13 mouse cellular contexts compared by ENCODE assay signal in the genomic region with DNA sequence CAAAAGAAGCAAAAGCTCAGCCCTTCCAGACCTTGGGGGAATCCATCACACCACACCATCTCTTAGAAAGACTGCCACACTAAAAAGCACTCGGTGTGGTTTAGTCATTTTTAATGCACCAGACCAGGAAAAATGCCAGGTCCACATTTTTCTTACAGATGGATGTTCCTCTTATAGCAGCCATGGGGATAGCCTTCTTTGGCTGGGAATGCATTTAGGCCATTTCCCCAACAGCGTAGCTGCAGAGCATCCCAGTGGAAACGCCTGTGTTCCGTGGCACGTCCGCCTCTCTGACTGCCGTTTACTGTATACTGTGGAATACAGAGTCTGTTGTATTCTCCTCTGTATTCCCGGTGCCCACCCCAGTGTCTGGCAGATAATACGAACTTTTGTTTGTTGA. TPM values are rescaled to one million over a fixed set of nuclear protein-coding genes. Genes with fewer than 3 reads are reported as not detected.
A peak's percentile ranks its signal among the peaks of the same experiment; 100 is the strongest.
DNase-seq lines count a peak whose midpoint lies in the region; ATAC-seq and TF ChIP-seq lines count a peak whose summit lies in the region.
"Had no signal": no experiment of that assay in that cellular context is flagged by ENCODE, and none has a peak within 500 bp of the region (broad histone marks: within the 10 kb centered on the region; RNA-seq: fewer than 3 reads in every experiment).

No protein-coding gene starts in this region.

- H3K4me3 ChIP-seq in embryonic facial prominence, embryonic 14.5 days (ENCODE audit: low read depth, low read length), result no peak overlapping the region
- no peak overlapping the region for H3K4me3 ChIP-seq in embryonic facial prominence, embryonic 10.5 days
- no peak overlapping the region for H3K4me3 ChIP-seq in limb, embryonic 14.5 days (replicated peaks; ENCODE audit: low read length)
- H3K4me3 ChIP-seq in limb, embryonic 10.5 days, result no peak overlapping the region
- H3K4me3 ChIP-seq: embryonic facial prominence, embryonic 12.5 days; forebrain, embryonic 10.5 days had no signal

- no peak overlapping the region for H3K27ac ChIP-seq in embryonic facial prominence, embryonic 14.5 days (replicated peaks; ENCODE audit: low read depth, low read length)
- no peak overlapping the region for H3K27ac ChIP-seq in embryonic facial prominence, embryonic 10.5 days (replicated peaks)
- H3K27ac ChIP-seq in limb, embryonic 14.5 days (replicated peaks; ENCODE audit: low read depth, low read length), result peak overlapping the region; percentile 9; the same call in 1 of the 2 replicates
- no peak overlapping the region for H3K27ac ChIP-seq in limb, embryonic 10.5 days
- H3K27ac ChIP-seq: embryonic facial prominence, embryonic 12.5 days; forebrain, embryonic 10.5 days had no signal

- ATAC-seq in embryonic facial prominence, embryonic 14.5 days (ENCODE audit: low read depth), result no peak
- ATAC-seq in limb, embryonic 14.5 days (ENCODE audit: low FRiP score, low read depth), result no peak
- ATAC-seq: midbrain, embryonic 16.5 days had no signal

- no peak overlapping the region for H3K4me2 ChIP-seq in embryonic facial prominence, embryonic 14.5 days (ENCODE audit: low read depth, low read length)
- no peak overlapping the region for H3K4me2 ChIP-seq in limb, embryonic 14.5 days (replicated peaks; ENCODE audit: low read depth, low read length, severe bottlenecking)
- H3K4me2 ChIP-seq: embryonic facial prominence, embryonic 12.5 days had no signal

- DNase-seq in embryonic facial prominence, embryonic 14.5 days (ENCODE audit: low spot score), result peak; percentile 24
- DNase-seq in embryonic facial prominence, embryonic 10.5 days (ENCODE audit: low spot score), result no peak
- DNase-seq in limb, embryonic 14.5 days (ENCODE audit: low spot score), result peak; percentile 40
- DNase-seq in limb, embryonic 10.5 days (ENCODE audit: low spot score), result no peak
- DNase-seq in brain, adult 2 months (ENCODE audit: low read depth, low spot score), result peak; percentile 76
- peak; percentile 48 to 52 for DNase-seq in right cerebral cortex, postnatal 10 days (ENCODE audit: low spot score in 2 of 2)
- DNase-seq in MN1 (ENCODE audit: low spot score), result no peak
- DNase-seq: heart, postnatal 36 days; thymus, postnatal 4 days had no signal

- H3K4me1 ChIP-seq in embryonic facial prominence, embryonic 14.5 days (ENCODE audit: control insufficient read depth, insufficient read depth, low read length), result peaks cover 4% of the 10 kb centered on the region; the same call in 1 of the 2 replicates
- H3K4me1 ChIP-seq in embryonic facial prominence, embryonic 10.5 days, result peaks cover 15% of the 10 kb centered on the region
- H3K4me1 ChIP-seq in limb, embryonic 14.5 days (ENCODE audit: control insufficient read depth, insufficient read depth, low read length), result no peaks in the 10 kb centered on the region
- H3K4me1 ChIP-seq in limb, embryonic 10.5 days, result peaks cover 9% of the 10 kb centered on the region
- H3K4me1 ChIP-seq: embryonic facial prominence, embryonic 12.5 days had no signal

- no peak for TF ChIP-seq POLR2A in limb, embryonic 14.5 days (IDR thresholded peaks at IDR 0.05; ENCODE audit: borderline replicate concordance, extremely low read depth, insufficient read depth, insufficient read length)

- H3K9me3 ChIP-seq in embryonic facial prominence, embryonic 14.5 days (ENCODE audit: control insufficient read depth, low read length), result no peaks in the 10 kb centered on the region
- H3K9me3 ChIP-seq in embryonic facial prominence, embryonic 10.5 days, result no peaks in the 10 kb centered on the region
- H3K9me3 ChIP-seq in limb, embryonic 14.5 days (ENCODE audit: control insufficient read depth, low read length), result no peaks in the 10 kb centered on the region
- no peaks in the 10 kb centered on the region for H3K9me3 ChIP-seq in limb, embryonic 10.5 days (replicated peaks)
- H3K9me3 ChIP-seq: embryonic facial prominence, embryonic 12.5 days; forebrain, embryonic 10.5 days; G1E had no signal

- no peaks in the 10 kb centered on the region for H3K36me3 ChIP-seq in embryonic facial prominence, embryonic 14.5 days (ENCODE audit: control insufficient read depth, insufficient read depth, low read length)
- no peaks in the 10 kb centered on the region for H3K36me3 ChIP-seq in embryonic facial prominence, embryonic 10.5 days (replicated peaks)
- no peaks in the 10 kb centered on the region for H3K36me3 ChIP-seq in limb, embryonic 14.5 days (ENCODE audit: control insufficient read depth, insufficient read depth, low read length)
- no peaks in the 10 kb centered on the region for H3K36me3 ChIP-seq in limb, embryonic 10.5 days
- H3K36me3 ChIP-seq: embryonic facial prominence, embryonic 12.5 days; forebrain, embryonic 10.5 days; G1E had no signal

- H3K9ac ChIP-seq in embryonic facial prominence, embryonic 14.5 days (ENCODE audit: low read depth, low read length), result no peak overlapping the region
- no peak overlapping the region for H3K9ac ChIP-seq in limb, embryonic 14.5 days (ENCODE audit: low read depth, low read length, severe bottlenecking)
- H3K9ac ChIP-seq: embryonic facial prominence, embryonic 12.5 days had no signal

- 72% methylated on average over 9 of the region's 9 CpGs for WGBS in embryonic facial prominence, embryonic 14.5 days
- WGBS in embryonic facial prominence, embryonic 10.5 days, result 87% methylated on average over 9 of the region's 9 CpGs
- WGBS in limb, embryonic 14.5 days, result 82% methylated on average over 9 of the region's 9 CpGs
- WGBS in limb, embryonic 10.5 days, result 95% methylated on average over 9 of the region's 9 CpGs

- no peaks in the 10 kb centered on the region for H3K27me3 ChIP-seq in embryonic facial prominence, embryonic 14.5 days (replicated peaks; ENCODE audit: control insufficient read depth, insufficient read depth, low read length)
- H3K27me3 ChIP-seq in embryonic facial prominence, embryonic 10.5 days (replicated peaks; ENCODE audit: low read depth, poor library complexity, severe bottlenecking), result no peaks in the 10 kb centered on the region
- H3K27me3 ChIP-seq in limb, embryonic 14.5 days (ENCODE audit: control insufficient read depth, insufficient read depth, low read length), result no peaks in the 10 kb centered on the region
- no peaks in the 10 kb centered on the region for H3K27me3 ChIP-seq in limb, embryonic 10.5 days (ENCODE audit: low read depth, poor library complexity, severe bottlenecking)
- H3K27me3 ChIP-seq: embryonic facial prominence, embryonic 12.5 days had no signal

RNA-seq across cellular contexts. Expression of a gene that starts 15.3 kb away (rescaled TPM):
- polyA plus RNA-seq in embryonic facial prominence, embryonic 14.5 days (2014; fragmentation: Nextera tagmentation; extraction: Ambion mirVana), result 41.5 and 45.6 TPM in 2 replicates
- 76.3 and 78.3 TPM in 2 replicates for polyA plus RNA-seq in embryonic facial prominence, embryonic 10.5 days (2016; fragmentation: Nextera tagmentation; extraction: Ambion mirVana)
- polyA plus RNA-seq in limb, embryonic 14.5 days (2012; rRNA removed), result 27.2 and 27.8 TPM in 2 replicates
- 44.8 and 53.3 TPM in 2 replicates for polyA plus RNA-seq in limb, embryonic 14.5 days (2014; fragmentation: Nextera tagmentation; extraction: Ambion mirVana)
- polyA plus RNA-seq in limb, embryonic 10.5 days (2016; fragmentation: Nextera tagmentation; extraction: Ambion mirVana), result 72.9 and 78.7 TPM in 2 replicates

RNA-seq across cellular contexts. Expression of a gene that starts 15.5 kb away (rescaled TPM):
- 1,171 and 1,256 TPM in 2 replicates for polyA plus RNA-seq in embryonic facial prominence, embryonic 14.5 days (2014; fragmentation: Nextera tagmentation; extraction: Ambion mirVana)
- 1,556 and 1,753 TPM in 2 replicates for polyA plus RNA-seq in embryonic facial prominence, embryonic 10.5 days (2016; fragmentation: Nextera tagmentation; extraction: Ambion mirVana)
- polyA plus RNA-seq in limb, embryonic 14.5 days (2012; rRNA removed), result 237 and 577 TPM in 2 replicates
- polyA plus RNA-seq in limb, embryonic 14.5 days (2014; fragmentation: Nextera tagmentation; extraction: Ambion mirVana), result 1,456 and 1,457 TPM in 2 replicates
- polyA plus RNA-seq in limb, embryonic 10.5 days (2016; fragmentation: Nextera tagmentation; extraction: Ambion mirVana), result 1,666 and 1,835 TPM in 2 replicates

Comparison
In these comparisons a context has a peak if more than half of its experiments do, and no peak if none do; other contexts are left out.
1. DNase-seq: peak in embryonic facial prominence, embryonic 14.5 days (single experiment), limb, embryonic 14.5 days (single experiment), brain, adult 2 months (single experiment) and right cerebral cortex, postnatal 10 days (2 of 2); none in embryonic facial prominence, embryonic 10.5 days (single experiment), limb, embryonic 10.5 days (single experiment) and MN1 (single experiment).